Mouse (Mus musculus): Measurements from ENCODE around the gene Xkr8. TPM values are rescaled to one million over a fixed set of nuclear protein-coding genes. Genes with fewer than 3 reads are reported as not detected.
A peak's percentile ranks its signal among the peaks of the same experiment; 100 is the strongest.
"Not testable (repeated sequence)": the region's sequence is repeated elsewhere in the genome, so short reads cannot be mapped to it uniquely, and the experiment has no call there.

Xkr8 gene
- polyA plus RNA-seq, 1 experiment from 2014 or later, result 3.6 TPM

- Histone ChIP-seq H3K4me2 (peak within 1 kb of the TSS; percentile 70), H3K36me3 (no peaks in the 10 kb centered on the region), H3K4me3 (peak within 1 kb of the TSS; percentile 39), H3K27me3 (replicated peaks) (peaks cover 49% of the 10 kb centered on the region), H3K4me1 (0 out of 2 replicates have a peak, but pooled peaks cover 14% of the 10 kb centered on the region), H3K9me3 (replicated peaks) (no peaks in the 10 kb centered on the region), H3K9ac (no peak within 1 kb of the TSS), H3K27ac (no peak within 1 kb of the TSS)
- WGBS (ENCODE audit: insufficient replicate concordance), result 3% methylated on average over 22 of the region's 22 CpGs
- no peak for ATAC-seq
Observed at GRCm38 (mm10) chr4:132756974-132757373, 24.6 kb upstream of the Xkr8 start, which contains the start of gene Smpdl3b. Gene Smpdl3b, minus strand, starts transcription at chr4:132757252.

- no peak overlapping the region for H3K27ac ChIP-seq
- no peaks in the 10 kb centered on the region for H3K9me3 ChIP-seq (replicated peaks)
- H3K36me3 ChIP-seq, result no peaks in the 10 kb centered on the region
- ATAC-seq, result no peak
- 53% methylated on average over 6 of the region's 6 CpGs for whole genome bisulfite sequencing (ENCODE audit: insufficient replicate concordance)
- H3K4me1 ChIP-seq, result peaks cover 14% of the 10 kb centered on the region
- H3K4me3 ChIP-seq, result no peak overlapping the region
- H3K9ac ChIP-seq, result no peak overlapping the region
- H3K4me2 ChIP-seq, result no peak overlapping the region
- peaks cover 35% of the 10 kb centered on the region for H3K27me3 ChIP-seq (replicated peaks)
Observed at GRCm38 (mm10) chr4:132752992-132753391, 20.6 kb upstream of the Xkr8 start.

- Histone ChIP-seq H3K4me1 (peaks cover 26% of the 10 kb centered on the region), H3K9me3 (replicated peaks) (no peaks in the 10 kb centered on the region), H3K27ac (no peak overlapping the region), H3K27me3 (replicated peaks) (no peaks in the 10 kb centered on the region), H3K36me3 (no peaks in the 10 kb centered on the region), H3K4me2 (no peak overlapping the region), H3K4me3 (no peak overlapping the region), H3K9ac (no peak overlapping the region)
- no peak for ATAC-seq
- WGBS (ENCODE audit: insufficient replicate concordance), result 71% methylated on average over 6 of the region's 6 CpGs
Observed at GRCm38 (mm10) chr4:132749258-132749982, 17.1 kb upstream of the Xkr8 start.

GRCm38 (mm10) chr4:132748778-132749177, 16.4 kb upstream of the Xkr8 start:
- WGBS (ENCODE audit: insufficient replicate concordance), result 77% methylated on average over 4 of the region's 4 CpGs
- Histone ChIP-seq H3K4me3 (no peak overlapping the region), H3K9me3 (replicated peaks) (no peaks in the 10 kb centered on the region), H3K27me3 (replicated peaks) (no peaks in the 10 kb centered on the region), H3K27ac (peak overlapping the region; percentile 26; the same call in 1 of the 2 replicates), H3K4me2 (0 out of 2 replicates have a peak overlapping the region, but pooled peaks have one; percentile 8), H3K36me3 (no peaks in the 10 kb centered on the region), H3K9ac (no peak overlapping the region), H3K4me1 (peaks cover 33% of the 10 kb centered on the region)
- no peak for ATAC-seq

GRCm38 (mm10) chr4:132747664-132748259, 15.4 kb upstream of the Xkr8 start:
- Histone ChIP-seq H3K27ac (peak overlapping the region; percentile 53), H3K36me3 (no peaks in the 10 kb centered on the region), H3K27me3 (replicated peaks) (no peaks in the 10 kb centered on the region), H3K9ac (no peak overlapping the region), H3K4me1 (peaks cover 37% of the 10 kb centered on the region), H3K4me2 (peak overlapping the region; percentile 47), H3K4me3 (no peak overlapping the region), H3K9me3 (replicated peaks) (no peaks in the 10 kb centered on the region)
- ATAC-seq, result peak; percentile 42; the same call in 1 of the 2 replicates
- WGBS (ENCODE audit: insufficient replicate concordance), result 22% methylated on average over 9 of the region's 9 CpGs

- ATAC-seq, result no peak; the same call in 1 of the 2 replicates
- Histone ChIP-seq H3K36me3 (no peaks in the 10 kb centered on the region), H3K27me3 (replicated peaks) (no peaks in the 10 kb centered on the region), H3K27ac (peak overlapping the region; percentile 53), H3K4me3 (no peak overlapping the region), H3K4me2 (peak overlapping the region; percentile 47), H3K9me3 (replicated peaks) (no peaks in the 10 kb centered on the region), H3K4me1 (peaks cover 37% of the 10 kb centered on the region), H3K9ac (no peak overlapping the region)
- WGBS (ENCODE audit: insufficient replicate concordance), result 59% methylated on average over 9 of the region's 9 CpGs
Observed at GRCm38 (mm10) chr4:132746911-132747517, 14.7 kb upstream of the Xkr8 start.

- Histone ChIP-seq H3K27ac (no peak overlapping the region), H3K36me3 (no peaks in the 10 kb centered on the region), H3K9me3 (replicated peaks) (no peaks in the 10 kb centered on the region), H3K4me3 (no peak overlapping the region), H3K9ac (no peak overlapping the region), H3K27me3 (replicated peaks) (no peaks in the 10 kb centered on the region; the same call in 1 of the 2 replicates), H3K4me1 (peaks cover 37% of the 10 kb centered on the region), H3K4me2 (no peak overlapping the region)
- no peak for ATAC-seq
- WGBS (ENCODE audit: insufficient replicate concordance), result 53% methylated on average over 11 of the region's 11 CpGs
Observed at GRCm38 (mm10) chr4:132743992-132744911, 11.9 kb upstream of the Xkr8 start.

GRCm38 (mm10) chr4:132741491-132741890, 9.1 kb upstream of the Xkr8 start:
- no peaks in the 10 kb centered on the region for H3K9me3 ChIP-seq (replicated peaks)

GRCm38 (mm10) chr4:132737154-132737553, 4.8 kb upstream of the Xkr8 start:
- not testable (repeated sequence) for H3K36me3 ChIP-seq; H3K4me2 ChIP-seq; H3K9me3 ChIP-seq (replicated peaks); ATAC-seq; H3K27me3 ChIP-seq (replicated peaks); H3K9ac ChIP-seq; H3K27ac ChIP-seq; H3K4me3 ChIP-seq
- H3K4me1 ChIP-seq, result peaks cover 32% of the 10 kb centered on the region
- WGBS (ENCODE audit: insufficient replicate concordance), result 85% methylated on average over 9 of the region's 9 CpGs

More at GRCm38 (mm10) chr4:132741491-132741890, 9.1 kb upstream of the Xkr8 start:
- WGBS (ENCODE audit: insufficient replicate concordance), result 67% methylated on average over 7 of the region's 7 CpGs
- no peak overlapping the region for H3K27ac ChIP-seq
- H3K4me1 ChIP-seq, result peaks cover 16% of the 10 kb centered on the region
- no peak overlapping the region for H3K4me3 ChIP-seq
- H3K9ac ChIP-seq, result no peak overlapping the region
- H3K4me2 ChIP-seq, result no peak overlapping the region
- no peak for ATAC-seq
- no peaks in the 10 kb centered on the region; the same call in 1 of the 2 replicates for H3K27me3 ChIP-seq (replicated peaks)
- H3K36me3 ChIP-seq, result no peaks in the 10 kb centered on the region

- Histone ChIP-seq H3K4me1 (peaks cover 42% of the 10 kb centered on the region), H3K27ac (no peak overlapping the region), H3K9ac (no peak overlapping the region), H3K4me2 (no peak overlapping the region), H3K9me3 (replicated peaks) (no peaks in the 10 kb centered on the region), H3K27me3 (replicated peaks) (no peaks in the 10 kb centered on the region; the same call in 1 of the 2 replicates), H3K4me3 (no peak overlapping the region), H3K36me3 (no peaks in the 10 kb centered on the region)
- ATAC-seq, result no peak
- 44% methylated on average over 3 of the region's 3 CpGs for WGBS (ENCODE audit: insufficient replicate concordance)
Observed at GRCm38 (mm10) chr4:132735894-132736293, 3.5 kb upstream of the Xkr8 start.

GRCm38 (mm10) chr4:132735389-132735788, 3.0 kb upstream of the Xkr8 start:
- Histone ChIP-seq H3K4me3 (no peak overlapping the region), H3K27me3 (replicated peaks) (no peaks in the 10 kb centered on the region; the same call in 1 of the 2 replicates), H3K9me3 (replicated peaks) (no peaks in the 10 kb centered on the region), H3K4me1 (peaks cover 42% of the 10 kb centered on the region), H3K36me3 (no peaks in the 10 kb centered on the region), H3K9ac (no peak overlapping the region), H3K27ac (no peak overlapping the region), H3K4me2 (no peak overlapping the region)
- no peak for ATAC-seq
- WGBS (ENCODE audit: insufficient replicate concordance), result 72% methylated on average over 2 of the region's 2 CpGs

Data from liver, embryonic 12.5 days (tissue).